Mouse (Mus musculus): Measurements from ENCODE around the gene Prl3a1. TPM values are rescaled to one million over a fixed set of nuclear protein-coding genes. Genes with fewer than 3 reads are reported as not detected.

Prl3a1 gene
- polyA plus RNA-seq (2017; shearing (Covaris generic)): not detected

DNA sequence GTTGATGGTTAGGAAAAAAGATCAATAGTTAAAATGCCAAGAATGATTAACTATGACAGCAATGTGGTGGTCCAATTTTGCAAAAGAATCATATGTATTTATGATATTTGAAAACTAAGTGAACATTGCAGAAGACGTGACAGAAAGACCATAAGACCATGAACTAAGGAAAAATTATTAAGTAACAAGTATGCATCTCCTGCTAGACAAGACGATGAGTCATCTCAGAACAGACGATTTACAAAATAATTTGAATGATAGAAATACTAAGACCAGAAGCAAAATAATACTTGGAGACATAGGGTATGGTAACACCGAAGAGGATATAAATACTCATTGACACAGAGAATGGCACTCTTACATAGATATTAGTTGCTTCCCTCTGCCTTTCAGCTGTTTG lies at the start of gene Prl3a1:
Prl3a1 (plus strand) TSS at position 301 of the 400 bp plus-strand sequence.
- no peak for ATAC-seq

DNA sequence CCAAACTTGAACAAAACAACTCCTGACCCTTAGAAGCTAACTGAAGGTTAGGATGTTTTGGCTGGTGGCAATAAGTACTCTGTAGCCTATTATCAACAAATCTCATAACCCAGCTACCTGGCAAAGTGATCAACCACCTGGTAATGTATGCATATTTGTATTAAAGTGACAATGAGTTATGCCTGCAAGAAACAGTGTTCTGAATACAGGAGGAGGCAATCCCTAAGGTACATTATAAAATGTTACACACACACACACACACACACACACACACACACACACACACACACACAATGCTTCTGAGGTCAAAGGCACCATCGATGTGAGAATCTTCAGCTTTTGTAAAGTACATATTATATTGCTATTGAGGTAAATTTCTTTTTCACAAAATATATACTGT lies 17.7 kb upstream of the Prl3a1 start, which contains the start of gene Prl3b1:
Prl3b1 (plus strand) TSS at position 301 of the 400 bp plus-strand sequence.
- no peak for ATAC-seq

DNA sequence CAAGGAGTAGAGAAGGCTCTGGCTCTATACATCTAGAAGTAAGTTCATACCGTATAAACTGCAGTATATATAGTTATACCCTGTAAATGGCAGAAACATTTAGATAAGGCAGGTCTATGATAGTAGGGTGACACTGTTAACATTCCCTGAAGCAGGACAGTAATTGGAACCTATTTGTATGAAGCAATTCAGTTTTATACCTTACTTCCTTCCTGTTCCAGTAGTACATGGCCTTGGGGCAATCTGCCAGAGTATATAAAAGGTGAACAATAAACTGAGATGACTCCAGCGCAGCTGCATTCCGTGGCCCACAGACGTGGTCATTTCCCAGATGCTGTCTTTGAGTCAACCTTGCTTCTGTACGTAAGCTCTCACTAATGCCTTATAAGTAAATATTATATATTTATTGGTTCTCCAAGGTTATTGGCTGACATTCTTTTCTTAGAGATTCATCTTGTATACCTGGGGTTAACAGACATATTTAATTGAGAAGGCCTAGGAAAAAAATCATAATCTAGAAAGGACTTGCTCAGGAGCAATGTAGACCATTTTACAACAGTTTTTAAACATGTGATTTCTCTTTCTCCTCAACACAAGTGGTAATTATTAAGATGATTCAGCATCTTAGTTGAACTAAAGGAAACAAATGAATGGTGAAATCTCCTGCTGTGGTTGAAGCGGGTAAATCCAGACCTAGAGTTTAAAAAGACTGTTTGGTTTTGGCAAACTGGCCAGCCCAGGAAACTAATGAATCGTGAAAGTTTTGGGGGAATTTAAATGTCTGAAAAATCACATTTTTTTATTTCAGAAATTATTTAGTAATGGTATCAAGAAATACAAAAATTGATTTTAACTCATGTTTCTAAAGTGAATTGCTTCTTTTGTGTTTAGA lies 53.3 kb downstream of the Prl3a1 start, which contains the start of gene Prl6a1:
Prl6a1 (plus strand) TSS at position 294 of the 892 bp plus-strand sequence.
- no peak for ATAC-seq

Other genes starting within 250 kb of the Prl3a1 start
- gene Prl, start 201.9 kb upstream of the Prl3a1 start, polyA plus RNA-seq (2017; shearing (Covaris generic)): under 1 TPM in 1 of 2 experiments, not detected in 1; 0.56 TPM
- not detected for gene Prl3d1, start 165.2 kb upstream of the Prl3a1 start, polyA plus RNA-seq (2017; shearing (Covaris generic))
- not detected for gene Prl3d2, start 137.7 kb upstream of the Prl3a1 start, polyA plus RNA-seq (2017; shearing (Covaris generic))
- not detected for gene Prl3d3, start 102.6 kb upstream of the Prl3a1 start, polyA plus RNA-seq (2017; shearing (Covaris generic))
- gene Prl3c1, start 62.8 kb upstream of the Prl3a1 start, polyA plus RNA-seq (2017; shearing (Covaris generic)): not detected
- gene Prl3b1, start 17.6 kb upstream of the Prl3a1 start, polyA plus RNA-seq (2017; shearing (Covaris generic)): not detected
- gene Prl6a1, start 53.2 kb downstream of the Prl3a1 start, polyA plus RNA-seq (2017; shearing (Covaris generic)): under 1 TPM in 1 of 2 experiments, not detected in 1; 0.41 TPM
- gene Prl8a2, start 86.2 kb downstream of the Prl3a1 start, polyA plus RNA-seq (2017; shearing (Covaris generic)): not detected
- not detected for gene Prl2b1, start 131.4 kb downstream of the Prl3a1 start, polyA plus RNA-seq (2017; shearing (Covaris generic))
- gene Prl8a6, start 179.3 kb downstream of the Prl3a1 start, polyA plus RNA-seq (2017; shearing (Covaris generic)): not detected

All from activated CD4-positive, CD25-positive, alpha-beta regulatory T cell, adult 4 months (primary cell).